Mouse (Mus musculus): Measurements from ENCODE around the gene Mettl21c. TPM values are rescaled to one million over a fixed set of nuclear protein-coding genes. Genes with fewer than 3 reads are reported as not detected.
"Not testable (repeated sequence)": the region's sequence is repeated elsewhere in the genome, so short reads cannot be mapped to it uniquely, and the experiment has no call there.

Mettl21c gene
- polyA plus RNA-seq (2015; fragmentation: Nextera tagmentation; extraction: Ambion mirVana) = 0.95 and 1.4 TPM in 2 replicates

GRCm38 (mm10) chr1:44019934-44020333, at the start of gene Mettl21c:
Gene Mettl21c (minus strand): TSS chr1:44020034.
- H3K4me1 ChIP-seq = no peaks in the 10 kb centered on the region
- ATAC-seq (ENCODE audit: insufficient number of reproducible peaks, insufficient read depth, low FRiP score, low TSS enrichment, low read depth) = no peak
- H3K9ac ChIP-seq = no peak within 1 kb of the TSS
- H3K27me3 ChIP-seq = 0 out of 2 replicates have a peak, but pooled peaks cover 3% of the 10 kb centered on the region
- H3K4me2 ChIP-seq = no peak within 1 kb of the TSS
- no peak within 1 kb of the TSS for H3K4me3 ChIP-seq
- H3K36me3 ChIP-seq = no peaks in the 10 kb centered on the region
- H3K9me3 ChIP-seq = no peaks in the 10 kb centered on the region
- H3K27ac ChIP-seq = no peak within 1 kb of the TSS

- no peak overlapping the region for H3K27ac ChIP-seq
- no peak for ATAC-seq (ENCODE audit: insufficient number of reproducible peaks, insufficient read depth, low FRiP score, low TSS enrichment, low read depth)
- 0% methylated on average over 1 of the region's 1 CpGs for WGBS
- no peak overlapping the region for H3K9ac ChIP-seq
- no peaks in the 10 kb centered on the region for H3K36me3 ChIP-seq
- H3K9me3 ChIP-seq = no peaks in the 10 kb centered on the region
- no peak overlapping the region for H3K4me3 ChIP-seq
- no peaks in the 10 kb centered on the region for H3K4me1 ChIP-seq
- no peaks in the 10 kb centered on the region for H3K27me3 ChIP-seq
- no peak overlapping the region for H3K4me2 ChIP-seq
Observed at GRCm38 (mm10) chr1:44064625-44065024, 44.8 kb upstream of the Mettl21c start.

GRCm38 (mm10) chr1:44063439-44063838, 43.6 kb upstream of the Mettl21c start:
- 95% methylated on average over 6 of the region's 6 CpGs for WGBS
- H3K27me3 ChIP-seq = no peaks in the 10 kb centered on the region
- no peaks in the 10 kb centered on the region for H3K36me3 ChIP-seq
- no peaks in the 10 kb centered on the region for H3K9me3 ChIP-seq
- no peak for ATAC-seq (ENCODE audit: insufficient number of reproducible peaks, insufficient read depth, low FRiP score, low TSS enrichment, low read depth)
- H3K4me3 ChIP-seq = no peak overlapping the region
- no peak overlapping the region for H3K9ac ChIP-seq
- no peak overlapping the region for H3K27ac ChIP-seq
- H3K4me2 ChIP-seq = no peak overlapping the region
- H3K4me1 ChIP-seq = no peaks in the 10 kb centered on the region

GRCm38 (mm10) chr1:44061836-44062235, 42.0 kb upstream of the Mettl21c start, which contains the start of gene Gm8251:
Gene Gm8251 (minus strand): TSS chr1:44061936.
- Histone ChIP-seq H3K27me3 (no peaks in the 10 kb centered on the region), H3K4me2 (no peak within 1 kb of the TSS), H3K9ac (no peak within 1 kb of the TSS), H3K9me3 (no peaks in the 10 kb centered on the region), H3K4me1 (no peaks in the 10 kb centered on the region), H3K4me3 (no peak within 1 kb of the TSS), H3K36me3 (no peaks in the 10 kb centered on the region), H3K27ac (no peak within 1 kb of the TSS)
- ATAC-seq (ENCODE audit: insufficient number of reproducible peaks, insufficient read depth, low FRiP score, low TSS enrichment, low read depth) = no peak
- 90% methylated on average over 2 of the region's 2 CpGs for WGBS

GRCm38 (mm10) chr1:44057805-44058204, 38.0 kb upstream of the Mettl21c start:
- WGBS = 62% methylated on average over 3 of the region's 3 CpGs

GRCm38 (mm10) chr1:44046556-44046955, 26.7 kb upstream of the Mettl21c start:
- Histone ChIP-seq H3K4me1 (no peaks in the 10 kb centered on the region), H3K27ac (no peak overlapping the region), H3K27me3 (no peaks in the 10 kb centered on the region), H3K4me2 (no peak overlapping the region), H3K9ac (no peak overlapping the region), H3K9me3 (no peaks in the 10 kb centered on the region), H3K4me3 (no peak overlapping the region), H3K36me3 (no peaks in the 10 kb centered on the region)
- WGBS = 80% methylated on average over 2 of the region's 2 CpGs
- no peak for ATAC-seq (ENCODE audit: insufficient number of reproducible peaks, insufficient read depth, low FRiP score, low TSS enrichment, low read depth)

More at GRCm38 (mm10) chr1:44057805-44058204, 38.0 kb upstream of the Mettl21c start:
- no peaks in the 10 kb centered on the region for H3K4me1 ChIP-seq
- no peak overlapping the region for H3K9ac ChIP-seq
- H3K4me2 ChIP-seq = no peak overlapping the region
- no peaks in the 10 kb centered on the region for H3K27me3 ChIP-seq
- no peaks in the 10 kb centered on the region for H3K36me3 ChIP-seq
- no peak overlapping the region for H3K27ac ChIP-seq
- H3K9me3 ChIP-seq = no peaks in the 10 kb centered on the region
- no peak for ATAC-seq (ENCODE audit: insufficient number of reproducible peaks, insufficient read depth, low FRiP score, low TSS enrichment, low read depth)
- no peak overlapping the region for H3K4me3 ChIP-seq

- not testable (repeated sequence) for ATAC-seq (ENCODE audit: insufficient number of reproducible peaks, insufficient read depth, low FRiP score, low TSS enrichment, low read depth); H3K4me3 ChIP-seq; H3K27me3 ChIP-seq; H3K4me1 ChIP-seq; H3K36me3 ChIP-seq; H3K4me2 ChIP-seq; H3K9me3 ChIP-seq; H3K27ac ChIP-seq; H3K9ac ChIP-seq
- 85% methylated on average over 5 of the region's 5 CpGs for WGBS
Observed at GRCm38 (mm10) chr1:44045689-44046088, 25.9 kb upstream of the Mettl21c start.

GRCm38 (mm10) chr1:44042555-44042915, 22.7 kb upstream of the Mettl21c start:
- Histone ChIP-seq H3K9ac (peak overlapping the region; percentile 75), H3K27me3 (no peaks in the 10 kb centered on the region), H3K36me3 (no peaks in the 10 kb centered on the region), H3K4me2 (peak overlapping the region; percentile 70), H3K4me3 (peak overlapping the region; percentile 52), H3K9me3 (no peaks in the 10 kb centered on the region), H3K27ac (no peak overlapping the region), H3K4me1 (no peaks in the 10 kb centered on the region)
- no peak for ATAC-seq (ENCODE audit: insufficient number of reproducible peaks, insufficient read depth, low FRiP score, low TSS enrichment, low read depth)
- 0% methylated on average over 6 of the region's 6 CpGs for WGBS

GRCm38 (mm10) chr1:44041797-44042554, 22.1 kb upstream of the Mettl21c start:
- Histone ChIP-seq H3K27ac (no peak overlapping the region), H3K4me2 (peak overlapping the region; percentile 70), H3K9me3 (no peaks in the 10 kb centered on the region), H3K9ac (peak overlapping the region; percentile 75), H3K4me3 (peak overlapping the region; percentile 52), H3K4me1 (no peaks in the 10 kb centered on the region), H3K27me3 (no peaks in the 10 kb centered on the region), H3K36me3 (no peaks in the 10 kb centered on the region)
- WGBS = 1% methylated on average over 17 of the region's 17 CpGs
- ATAC-seq (ENCODE audit: insufficient number of reproducible peaks, insufficient read depth, low FRiP score, low TSS enrichment, low read depth) = no peak; the same call in 1 of the 2 replicates

GRCm38 (mm10) chr1:44032948-44033347, 13.1 kb upstream of the Mettl21c start:
- H3K4me1 ChIP-seq = no peaks in the 10 kb centered on the region
- no peaks in the 10 kb centered on the region for H3K36me3 ChIP-seq
- ATAC-seq (ENCODE audit: insufficient number of reproducible peaks, insufficient read depth, low FRiP score, low TSS enrichment, low read depth) = no peak
- no peaks in the 10 kb centered on the region for H3K27me3 ChIP-seq
- no peak overlapping the region for H3K4me2 ChIP-seq
- no peak overlapping the region for H3K27ac ChIP-seq
- 88% methylated on average over 5 of the region's 5 CpGs for WGBS
- H3K9me3 ChIP-seq = no peaks in the 10 kb centered on the region
- H3K4me3 ChIP-seq = no peak overlapping the region
- no peak overlapping the region for H3K9ac ChIP-seq

- Histone ChIP-seq H3K27me3 (no peaks in the 10 kb centered on the region), H3K9ac (no peak overlapping the region), H3K36me3 (no peaks in the 10 kb centered on the region), H3K27ac (no peak overlapping the region), H3K4me1 (no peaks in the 10 kb centered on the region), H3K4me2 (no peak overlapping the region), H3K9me3 (no peaks in the 10 kb centered on the region), H3K4me3 (no peak overlapping the region)
- whole genome bisulfite sequencing = 53% methylated on average over 2 of the region's 2 CpGs
- no peak for ATAC-seq (ENCODE audit: insufficient number of reproducible peaks, insufficient read depth, low FRiP score, low TSS enrichment, low read depth)
Observed at GRCm38 (mm10) chr1:44032213-44032612, 12.4 kb upstream of the Mettl21c start.

- WGBS = 96% methylated on average over 1 of the region's 1 CpGs
- no peaks in the 10 kb centered on the region for H3K4me1 ChIP-seq
Observed at GRCm38 (mm10) chr1:44027651-44028050, 7.8 kb upstream of the Mettl21c start.

More at GRCm38 (mm10) chr1:44027651-44028050, 7.8 kb upstream of the Mettl21c start:
- no peaks in the 10 kb centered on the region for H3K27me3 ChIP-seq
- H3K4me2 ChIP-seq = no peak overlapping the region
- no peaks in the 10 kb centered on the region for H3K36me3 ChIP-seq
- no peak for ATAC-seq (ENCODE audit: insufficient number of reproducible peaks, insufficient read depth, low FRiP score, low TSS enrichment, low read depth)
- H3K9ac ChIP-seq = no peak overlapping the region
- no peak overlapping the region for H3K27ac ChIP-seq
- H3K4me3 ChIP-seq = no peak overlapping the region
- H3K9me3 ChIP-seq = no peaks in the 10 kb centered on the region

Measured in embryonic facial prominence, embryonic 13.5 days (tissue).